8 mouse cellular contexts compared by ENCODE assay signal in the genomic region with DNA sequence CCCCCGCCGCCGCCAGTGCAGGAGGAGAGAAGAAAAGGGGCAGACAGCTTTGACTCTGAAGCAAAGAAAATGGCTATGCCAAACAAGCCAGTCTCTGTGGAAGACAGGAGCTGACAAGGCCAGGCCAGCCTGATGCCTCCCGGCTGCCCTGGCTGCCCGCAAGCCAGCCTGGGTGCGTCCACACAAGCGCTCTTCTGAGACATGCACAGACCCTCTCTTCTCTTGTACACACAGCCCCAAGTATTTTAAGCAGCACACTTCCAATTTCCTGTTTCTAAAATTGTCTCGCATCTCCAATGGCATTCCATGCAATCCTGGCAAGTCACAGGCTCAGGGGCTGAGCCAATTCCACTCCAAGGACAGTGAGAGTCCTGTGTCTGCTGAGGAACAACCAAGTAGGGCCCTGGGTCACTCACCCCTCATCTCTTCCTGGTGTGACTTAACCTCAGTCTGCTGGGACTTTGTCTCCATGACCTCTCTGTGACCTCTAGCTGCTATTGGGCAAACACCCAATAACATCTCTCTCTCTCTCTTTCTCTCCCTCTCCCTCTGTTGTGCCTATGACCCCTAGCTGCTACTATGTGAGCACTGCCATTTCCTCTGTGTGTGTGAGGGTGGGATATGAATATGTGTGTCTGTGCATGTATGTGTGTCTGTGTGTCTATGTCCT.
DNase-seq lines count a peak whose midpoint lies in the region; ATAC-seq lines count a peak whose summit lies in the region.

No protein-coding gene starts in this region.

- no peaks in the 10 kb centered on the region for H3K9me3 ChIP-seq in embryonic facial prominence, embryonic 12.5 days
- no peaks in the 10 kb centered on the region for H3K9me3 ChIP-seq in heart, embryonic 16.5 days (replicated peaks; ENCODE audit: control insufficient read depth, low read length)
- H3K9me3 ChIP-seq in lung, embryonic 16.5 days (ENCODE audit: control insufficient read depth, low read length) = no peaks in the 10 kb centered on the region
- peaks cover 2% of the 10 kb centered on the region; the same call in 1 of the 2 replicates for H3K9me3 ChIP-seq in stomach, embryonic 14.5 days (ENCODE audit: control insufficient read depth, low read depth, low read length)

- no peaks in the 10 kb centered on the region for H3K36me3 ChIP-seq in embryonic facial prominence, embryonic 12.5 days
- no peaks in the 10 kb centered on the region for H3K36me3 ChIP-seq in heart, embryonic 16.5 days (ENCODE audit: control insufficient read depth, insufficient read depth)
- H3K36me3 ChIP-seq in lung, embryonic 16.5 days (ENCODE audit: control insufficient read depth, insufficient read depth, low read length) = no peaks in the 10 kb centered on the region
- H3K36me3 ChIP-seq in stomach, embryonic 14.5 days (ENCODE audit: control insufficient read depth, insufficient read depth, low read length) = no peaks in the 10 kb centered on the region

- ATAC-seq in embryonic facial prominence, embryonic 12.5 days (ENCODE audit: insufficient number of reproducible peaks, insufficient read depth, low FRiP score, low TSS enrichment) = peak; percentile 61
- ATAC-seq in heart, embryonic 16.5 days (replicated peaks; ENCODE audit: extremely low read depth, insufficient read depth, low FRiP score) = peak; percentile 86
- ATAC-seq in lung, embryonic 16.5 days (ENCODE audit: low read depth) = peak; percentile 96
- peak; percentile 42; the same call in 1 of the 2 replicates for ATAC-seq in stomach, embryonic 14.5 days (ENCODE audit: insufficient number of reproducible peaks, insufficient read depth, low FRiP score, low read depth)

- no peak overlapping the region for H3K4me3 ChIP-seq in embryonic facial prominence, embryonic 12.5 days
- H3K4me3 ChIP-seq in heart, embryonic 16.5 days (ENCODE audit: low read length) = no peak overlapping the region
- no peak overlapping the region for H3K4me3 ChIP-seq in lung, embryonic 16.5 days (ENCODE audit: low read length)
- no peak overlapping the region for H3K4me3 ChIP-seq in stomach, embryonic 14.5 days (ENCODE audit: low read depth, low read length)

- peak overlapping the region; percentile 17; the same call in 1 of the 2 replicates for H3K4me2 ChIP-seq in embryonic facial prominence, embryonic 12.5 days (replicated peaks)
- H3K4me2 ChIP-seq in heart, embryonic 16.5 days (ENCODE audit: low read depth, low read length) = peak overlapping the region; percentile 45
- no peak overlapping the region for H3K4me2 ChIP-seq in lung, embryonic 16.5 days (ENCODE audit: low read depth, low read length)
- H3K4me2 ChIP-seq in stomach, embryonic 14.5 days (replicated peaks; ENCODE audit: low read depth, low read length) = no peak overlapping the region

- DNase-seq in frontal cortex, postnatal 36 days (ENCODE audit: low spot score in 2 of 2) = peak; percentile 28 to 30
- DNase-seq in frontal cortex, postnatal 14 days (ENCODE audit: low spot score in 2 of 2) = no peak
- DNase-seq in kidney, postnatal 10 days = peak; percentile 70
- no peak for DNase-seq in thymus, postnatal 0 days (ENCODE audit: low spot score)

- no peak overlapping the region; the same call in 1 of the 2 replicates for H3K9ac ChIP-seq in embryonic facial prominence, embryonic 12.5 days
- peak overlapping the region; percentile 61 for H3K9ac ChIP-seq in heart, embryonic 16.5 days (ENCODE audit: low read length)
- H3K9ac ChIP-seq in lung, embryonic 16.5 days (ENCODE audit: low read length) = peak overlapping the region; percentile 29; the same call in 1 of the 2 replicates
- H3K9ac ChIP-seq in stomach, embryonic 14.5 days (replicated peaks; ENCODE audit: low read depth, low read length) = no peak overlapping the region

- peak overlapping the region; percentile 74 for H3K27ac ChIP-seq in embryonic facial prominence, embryonic 12.5 days
- H3K27ac ChIP-seq in heart, embryonic 16.5 days (ENCODE audit: low read length) = peak overlapping the region; percentile 95
- peak overlapping the region; percentile 89 for H3K27ac ChIP-seq in lung, embryonic 16.5 days (ENCODE audit: low read length)
- H3K27ac ChIP-seq in stomach, embryonic 14.5 days (ENCODE audit: low read length) = peak overlapping the region; percentile 88

- no peaks in the 10 kb centered on the region for H3K27me3 ChIP-seq in embryonic facial prominence, embryonic 12.5 days
- no peaks in the 10 kb centered on the region for H3K27me3 ChIP-seq in heart, embryonic 16.5 days (ENCODE audit: control insufficient read depth, insufficient read depth, low read length)
- H3K27me3 ChIP-seq in lung, embryonic 16.5 days (ENCODE audit: control insufficient read depth, insufficient read depth, low read depth, low read length) = no peaks in the 10 kb centered on the region
- H3K27me3 ChIP-seq in stomach, embryonic 14.5 days (ENCODE audit: control insufficient read depth, insufficient read depth, low read length) = no peaks in the 10 kb centered on the region

- WGBS in embryonic facial prominence, embryonic 12.5 days = 19% methylated on average over 8 of the region's 8 CpGs
- WGBS in heart, embryonic 16.5 days = 22% methylated on average over 8 of the region's 8 CpGs
- WGBS in lung, embryonic 16.5 days = 12% methylated on average over 8 of the region's 8 CpGs
- 20% methylated on average over 8 of the region's 8 CpGs for WGBS in stomach, embryonic 14.5 days

- peaks cover 28% of the 10 kb centered on the region for H3K4me1 ChIP-seq in embryonic facial prominence, embryonic 12.5 days
- H3K4me1 ChIP-seq in heart, embryonic 16.5 days (ENCODE audit: control insufficient read depth, insufficient read depth, low read length) = peaks cover 34% of the 10 kb centered on the region
- H3K4me1 ChIP-seq in lung, embryonic 16.5 days (replicated peaks; ENCODE audit: control insufficient read depth, insufficient read depth, low read length) = peaks cover 42% of the 10 kb centered on the region
- peaks cover 20% of the 10 kb centered on the region for H3K4me1 ChIP-seq in stomach, embryonic 14.5 days (ENCODE audit: control insufficient read depth, insufficient read depth, low read length)

Comparison
In these comparisons a context has a peak if more than half of its experiments do, and no peak if none do; other contexts are left out.
1. DNase-seq: peak in frontal cortex, postnatal 36 days (2 of 2) and kidney, postnatal 10 days (single experiment); none in frontal cortex, postnatal 14 days (0 of 2) and thymus, postnatal 0 days (single experiment).
2. ATAC-seq: peak in every context shown above with its lines; median percentile 96 in lung, embryonic 16.5 days; 86 in heart, embryonic 16.5 days; 61 in embryonic facial prominence, embryonic 12.5 days; 42 in stomach, embryonic 14.5 days.
3. H3K4me2 ChIP-seq: peak in embryonic facial prominence, embryonic 12.5 days (single experiment) and heart, embryonic 16.5 days (single experiment); none in lung, embryonic 16.5 days (single experiment) and stomach, embryonic 14.5 days (single experiment).
4. H3K9ac ChIP-seq: peak in heart, embryonic 16.5 days (single experiment) and lung, embryonic 16.5 days (single experiment); none in embryonic facial prominence, embryonic 12.5 days (single experiment) and stomach, embryonic 14.5 days (single experiment).
5. Peak in every context shown above with its lines, with median percentiles within 50 percentile points of each other: H3K27ac ChIP-seq.